Mouse (Mus musculus): Measurements from ENCODE around the gene Tanc1. TPM values are rescaled to one million over a fixed set of nuclear protein-coding genes. Genes with fewer than 3 reads are reported as not detected.

The Tanc1 gene
- polyA plus RNA-seq, 2 experiments, result 1.1 to 1.3 TPM

DNA sequence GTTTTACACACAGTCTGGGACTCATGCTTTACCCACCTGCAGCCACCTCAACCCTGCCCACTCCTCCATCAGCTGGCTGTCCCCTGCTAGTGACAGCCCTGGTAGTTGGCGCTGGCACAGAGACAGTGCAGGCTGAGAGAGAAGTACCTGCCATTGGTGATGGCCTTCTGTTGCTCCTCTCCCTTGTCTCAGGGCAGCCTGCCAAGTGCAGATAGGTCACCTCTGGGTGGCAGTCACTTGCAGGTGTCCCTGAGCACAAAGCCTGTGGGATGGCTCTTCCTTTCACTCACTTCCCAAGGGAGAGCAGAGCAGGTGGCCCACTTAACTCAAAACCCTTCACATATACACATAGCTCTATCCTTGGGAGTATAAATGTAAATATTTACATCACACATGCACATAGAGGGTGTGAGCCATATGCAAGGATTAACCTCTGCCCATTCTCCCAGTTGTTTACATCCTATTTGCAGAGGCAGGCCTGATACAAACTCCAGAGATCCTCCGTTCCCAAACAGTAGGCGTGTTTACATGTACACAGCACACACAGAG lies 106.0 kb downstream of the Tanc1 start:
- Histone ChIP-seq H3K36me3 (replicated peaks; ENCODE audit: control insufficient read depth, insufficient read depth, low read depth) (no peaks in the 10 kb centered on the region), H3K9ac (replicated peaks) (no peak overlapping the region), H3K9me3 (ENCODE audit: control insufficient read depth, low read length) (no peaks in the 10 kb centered on the region), H3K27ac (no peak overlapping the region), H3K27me3 (ENCODE audit: control insufficient read depth, insufficient read depth, low read length) (no peaks in the 10 kb centered on the region), H3K4me2 (ENCODE audit: low read depth) (no peak overlapping the region), H3K4me3 (ENCODE audit: insufficient read depth in 1 of 2, low read depth in 2 of 2, low read length in 2 of 2) (no peak overlapping the region), H3K4me1 (replicated peaks; ENCODE audit: control insufficient read depth in 2 of 2, insufficient read depth in 2 of 2, low read length in 1 of 2) (peaks cover 0 to 2% of the 10 kb centered on the region in 2 experiments; a peak in 1 of 4 replicates)
- no peak for DNase-seq (ENCODE audit: low read depth in 3 of 3, low spot score in 3 of 3)
- TF ChIP-seq EP300 (IDR thresholded peaks at IDR 0.05; ENCODE audit: low read depth) (no peak), CTCF (IDR thresholded peaks at IDR 0.05; ENCODE audit: low read depth) (no peak)
- 65% methylated on average over 3 of the region's 3 CpGs for WGBS (ENCODE audit: insufficient replicate concordance)
- ATAC-seq (ENCODE audit: insufficient read depth), result no peak

DNA sequence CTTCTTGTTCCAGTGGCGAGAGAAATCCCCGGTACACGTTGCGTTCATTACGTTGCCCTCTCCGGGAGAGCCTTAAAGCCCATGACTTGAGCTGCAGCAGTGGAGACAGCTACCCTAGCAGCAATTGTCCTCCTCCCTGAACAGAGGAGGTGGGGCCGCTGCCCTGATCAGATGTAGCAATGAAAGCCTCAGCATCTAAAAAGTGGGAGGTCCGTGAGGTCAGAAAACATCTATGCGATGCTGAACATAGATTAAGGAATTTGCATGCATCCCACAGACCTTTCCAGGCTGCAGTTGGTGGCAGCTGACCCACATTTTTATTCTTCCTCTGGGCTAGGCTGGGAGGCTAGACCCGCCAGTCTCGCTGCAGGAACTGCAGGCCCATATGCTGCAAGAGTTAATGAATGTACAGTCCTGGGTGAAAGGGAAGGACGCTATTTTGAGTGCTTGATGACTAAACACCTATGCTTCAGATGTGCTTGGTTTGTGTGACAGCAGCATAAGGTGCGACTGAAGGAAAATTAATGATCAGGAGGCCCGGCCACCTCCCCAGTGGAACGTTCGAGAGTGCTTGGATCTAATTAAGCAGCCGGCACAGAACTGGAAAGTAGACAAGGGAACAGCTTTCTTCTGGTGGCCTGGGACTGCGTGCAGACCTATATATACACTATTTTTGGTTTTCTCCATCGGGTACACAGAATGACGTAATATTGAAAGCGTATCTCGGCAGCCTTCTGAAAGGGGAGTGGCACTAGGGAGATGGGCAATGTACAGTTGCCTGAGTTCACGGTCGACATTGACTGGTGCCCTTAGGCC lies 107.0 kb downstream of the Tanc1 start:
- H3K4me2 ChIP-seq (ENCODE audit: low read depth), result no peak overlapping the region
- H3K36me3 ChIP-seq (replicated peaks; ENCODE audit: control insufficient read depth, insufficient read depth, low read depth), result no peaks in the 10 kb centered on the region
- H3K27ac ChIP-seq, result no peak overlapping the region
- 68% methylated on average over 24 of the region's 24 CpGs for WGBS (ENCODE audit: insufficient replicate concordance)
- no peak overlapping the region for H3K4me3 ChIP-seq (ENCODE audit: insufficient read depth in 1 of 2, low read depth in 2 of 2, low read length in 2 of 2)
- no peaks in the 10 kb centered on the region for H3K27me3 ChIP-seq (ENCODE audit: control insufficient read depth, insufficient read depth, low read length)
- peaks cover 0 to 2% of the 10 kb centered on the region in 2 experiments; a peak in 1 of 4 replicates for H3K4me1 ChIP-seq (replicated peaks; ENCODE audit: control insufficient read depth in 2 of 2, insufficient read depth in 2 of 2, low read length in 1 of 2)
- H3K9ac ChIP-seq (replicated peaks), result no peak overlapping the region
- no peak for DNase-seq (ENCODE audit: low read depth in 3 of 3, low spot score in 3 of 3)
- H3K9me3 ChIP-seq (ENCODE audit: control insufficient read depth, low read length), result no peaks in the 10 kb centered on the region
- no peak for ATAC-seq (ENCODE audit: insufficient read depth)
- no peak for TF ChIP-seq CTCF (IDR thresholded peaks at IDR 0.05; ENCODE audit: low read depth)
- TF ChIP-seq EP300 (IDR thresholded peaks at IDR 0.05; ENCODE audit: low read depth), result no peak

DNA sequence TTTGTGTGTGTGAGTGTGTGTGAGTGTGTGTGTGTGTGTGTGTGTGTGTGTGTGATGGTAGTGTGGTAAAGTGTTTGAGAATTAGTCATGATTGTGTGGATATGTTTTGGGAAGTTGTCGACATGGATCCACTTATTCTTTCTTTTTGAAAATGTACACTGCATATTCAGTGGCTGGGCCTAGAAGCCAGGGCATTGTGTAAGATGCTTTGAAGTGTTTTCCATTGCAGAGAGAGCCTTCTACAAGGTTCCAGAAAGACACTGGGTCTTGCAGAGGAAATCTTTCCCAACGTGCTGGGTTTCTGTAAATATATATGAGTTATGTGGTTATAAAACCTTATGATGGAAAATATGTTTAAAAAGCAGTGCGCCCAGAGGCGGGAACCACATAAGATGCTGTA lies 108.0 kb downstream of the Tanc1 start:
- TF ChIP-seq CTCF (IDR thresholded peaks at IDR 0.05; ENCODE audit: low read depth), result no peak
- Histone ChIP-seq H3K4me3 (ENCODE audit: insufficient read depth in 1 of 2, low read depth in 2 of 2, low read length in 2 of 2) (no peak overlapping the region), H3K36me3 (replicated peaks; ENCODE audit: control insufficient read depth, insufficient read depth, low read depth) (no peaks in the 10 kb centered on the region), H3K27me3 (ENCODE audit: control insufficient read depth, insufficient read depth, low read length) (no peaks in the 10 kb centered on the region), H3K27ac (no peak overlapping the region), H3K9me3 (ENCODE audit: control insufficient read depth, low read length) (no peaks in the 10 kb centered on the region), H3K4me2 (ENCODE audit: low read depth) (no peak overlapping the region), H3K4me1 (replicated peaks; ENCODE audit: control insufficient read depth in 2 of 2, insufficient read depth in 2 of 2, low read length in 1 of 2) (peaks cover 0 to 2% of the 10 kb centered on the region in 2 experiments; a peak in 1 of 4 replicates), H3K9ac (replicated peaks) (no peak overlapping the region)
- WGBS (ENCODE audit: insufficient replicate concordance), result 67% methylated on average over 4 of the region's 4 CpGs
- no peak for ATAC-seq (ENCODE audit: insufficient read depth)
- no peak for DNase-seq (ENCODE audit: low read depth in 3 of 3, low spot score in 3 of 3)

DNA sequence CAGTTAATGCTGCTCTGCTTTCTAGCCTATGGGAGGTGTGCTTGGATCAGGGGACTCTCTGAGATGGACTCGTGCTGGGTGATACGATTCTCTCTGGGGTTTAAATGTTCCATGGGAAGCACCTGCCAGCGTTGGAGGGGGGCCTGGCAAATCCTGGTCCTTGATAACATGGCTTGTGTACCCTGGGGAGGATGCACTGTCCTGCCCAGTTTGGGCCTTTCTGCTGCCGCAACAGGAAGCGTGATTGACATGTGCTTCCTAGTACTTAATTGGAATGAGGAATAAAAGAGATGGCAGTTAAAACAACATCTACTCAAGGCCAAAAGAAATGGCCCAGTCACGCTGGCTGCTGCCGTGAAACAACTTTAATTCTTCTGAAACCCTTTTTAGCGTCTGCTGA lies 109.3 kb downstream of the Tanc1 start:
- DNase-seq (ENCODE audit: low read depth in 3 of 3, low spot score in 3 of 3) (no peak), ATAC-seq (ENCODE audit: insufficient read depth) (no peak)
- Histone ChIP-seq H3K27ac (no peak overlapping the region), H3K27me3 (ENCODE audit: control insufficient read depth, insufficient read depth, low read length) (no peaks in the 10 kb centered on the region), H3K9ac (replicated peaks) (no peak overlapping the region), H3K9me3 (ENCODE audit: control insufficient read depth, low read length) (no peaks in the 10 kb centered on the region), H3K36me3 (replicated peaks; ENCODE audit: control insufficient read depth, insufficient read depth, low read depth) (no peaks in the 10 kb centered on the region), H3K4me1 (replicated peaks; ENCODE audit: control insufficient read depth in 2 of 2, insufficient read depth in 2 of 2, low read length in 1 of 2) (peaks cover 0 to 2% of the 10 kb centered on the region in 2 experiments; a peak in 1 of 4 replicates), H3K4me3 (ENCODE audit: insufficient read depth in 1 of 2, low read depth in 2 of 2, low read length in 2 of 2) (no peak overlapping the region), H3K4me2 (ENCODE audit: low read depth) (no peak overlapping the region)
- 39% methylated on average over 8 of the region's 8 CpGs for WGBS (ENCODE audit: insufficient replicate concordance)
- TF ChIP-seq EP300 (IDR thresholded peaks at IDR 0.05; ENCODE audit: low read depth) (no peak), CTCF (IDR thresholded peaks at IDR 0.05; ENCODE audit: low read depth) (no peak)

DNA sequence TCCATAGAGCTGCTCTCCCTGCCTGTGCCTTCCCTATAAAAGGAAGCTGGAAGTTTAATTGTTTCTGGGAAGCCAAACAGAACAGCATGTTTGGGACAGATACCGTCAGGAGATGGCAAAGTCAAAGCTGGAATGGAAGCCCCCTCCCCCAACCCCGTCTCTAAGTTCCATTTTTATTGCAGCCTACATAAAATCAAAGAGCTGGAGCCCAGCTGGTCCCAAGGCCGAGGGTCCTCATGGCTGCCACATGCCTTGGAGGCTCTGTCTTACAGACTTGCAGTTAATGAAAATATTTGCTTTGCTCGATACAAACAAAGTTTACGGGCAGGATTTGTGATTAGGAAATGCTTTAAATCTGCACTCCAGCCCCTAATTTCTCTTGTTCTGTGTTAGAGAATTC lies 109.9 kb downstream of the Tanc1 start:
- Histone ChIP-seq H3K9ac (replicated peaks) (no peak overlapping the region), H3K27ac (no peak overlapping the region), H3K27me3 (ENCODE audit: control insufficient read depth, insufficient read depth, low read length) (no peaks in the 10 kb centered on the region), H3K9me3 (ENCODE audit: control insufficient read depth, low read length) (no peaks in the 10 kb centered on the region), H3K36me3 (replicated peaks; ENCODE audit: control insufficient read depth, insufficient read depth, low read depth) (no peaks in the 10 kb centered on the region), H3K4me3 (ENCODE audit: insufficient read depth in 1 of 2, low read depth in 2 of 2, low read length in 2 of 2) (no peak overlapping the region), H3K4me1 (replicated peaks; ENCODE audit: control insufficient read depth in 2 of 2, insufficient read depth in 2 of 2, low read length in 1 of 2) (peaks cover 0 to 2% of the 10 kb centered on the region in 2 experiments; a peak in 1 of 4 replicates), H3K4me2 (ENCODE audit: low read depth) (no peak overlapping the region)
- ATAC-seq (ENCODE audit: insufficient read depth) (no peak), DNase-seq (ENCODE audit: low read depth in 3 of 3, low spot score in 3 of 3) (no peak)
- TF ChIP-seq EP300 (IDR thresholded peaks at IDR 0.05; ENCODE audit: low read depth) (no peak), CTCF (IDR thresholded peaks at IDR 0.05; ENCODE audit: low read depth) (no peak)
- 53% methylated on average over 5 of the region's 5 CpGs for WGBS (ENCODE audit: insufficient replicate concordance)
